Mouse (Mus musculus) layer of hippocampus, adult 9-10 months (tissue): ENCODE measurements at regions not wholly inside any gene's neighbourhood (a gene's known extent, or its start where the extent isn't known, plus 50 kb on each side); places are given as distances from the start of the nearest gene placed in this dataset.

Experiments used
- DNase-seq: peaks from one replicate; pipeline ENCODE4 v3.0.0; 2022; ENCODE audit warnings: low spot score

DNA sequence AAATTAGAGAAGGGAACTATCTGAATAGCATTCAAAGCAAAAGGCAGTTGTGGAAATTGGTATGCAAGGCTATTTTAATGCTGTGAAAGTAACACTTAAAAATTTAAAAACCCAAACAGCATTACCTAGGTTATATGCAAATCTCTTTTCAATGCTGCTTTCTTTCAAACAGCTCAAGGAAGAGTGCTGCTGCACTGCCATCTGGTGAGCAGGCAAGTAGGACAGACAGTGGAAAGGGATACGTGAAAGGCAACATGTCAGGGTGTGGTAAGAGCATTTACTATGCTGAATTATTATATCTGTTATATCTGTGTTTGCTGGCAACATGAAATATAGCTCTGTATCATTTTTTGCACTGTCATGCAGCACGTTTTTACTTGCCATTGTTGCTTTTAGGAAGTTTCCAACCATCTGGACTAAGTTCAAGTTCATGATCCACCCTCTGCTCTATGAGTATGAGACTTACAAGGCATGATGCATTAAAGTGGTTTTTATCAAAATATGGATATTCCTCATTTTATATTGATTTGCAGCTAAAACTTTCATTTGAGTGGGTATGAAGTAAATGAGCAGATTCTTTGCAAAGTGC is 1223.0 kb downstream of the Dnajb9 start:
- peak; percentile 16 for DNase-seq

DNA sequence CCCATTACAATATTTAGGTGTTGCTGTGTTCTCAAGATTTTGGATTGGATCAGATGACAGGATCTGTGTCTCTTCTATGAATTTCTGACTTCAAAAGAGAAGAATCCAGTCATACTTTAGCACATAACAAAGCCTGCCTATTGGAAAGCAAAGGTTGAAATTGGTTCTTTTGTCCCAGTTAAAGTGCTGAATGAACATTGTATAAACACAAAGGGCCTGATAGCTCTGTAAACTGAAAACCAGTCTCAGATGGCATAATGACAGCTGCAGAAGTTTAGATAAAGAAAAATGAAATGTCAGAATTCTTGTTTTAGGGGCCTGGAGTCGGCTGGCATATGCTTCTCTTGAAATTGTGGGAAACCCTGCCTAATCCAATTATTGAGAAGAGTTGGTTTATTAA is 1223.6 kb downstream of the Dnajb9 start:
- DNase-seq: no peak

DNA sequence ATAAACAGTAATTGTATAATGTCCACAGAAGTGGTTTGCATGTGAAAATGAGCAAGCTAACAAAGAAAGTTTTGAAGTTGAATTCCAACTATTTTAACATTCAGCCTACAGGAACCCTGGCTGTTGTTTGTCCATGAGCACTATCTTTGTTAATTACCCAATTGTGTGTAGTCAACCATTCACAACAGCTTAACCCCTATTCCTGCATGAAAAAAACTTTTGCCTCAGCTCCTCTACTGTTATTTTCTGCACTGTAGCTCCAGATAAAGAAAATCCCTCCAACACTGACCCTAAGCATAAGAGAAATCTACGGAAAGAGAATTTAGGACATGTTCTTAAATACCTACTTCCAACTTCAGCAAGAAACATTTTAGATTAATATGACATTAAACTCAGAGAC is 1224.0 kb downstream of the Dnajb9 start:
- DNase-seq: no peak

DNA sequence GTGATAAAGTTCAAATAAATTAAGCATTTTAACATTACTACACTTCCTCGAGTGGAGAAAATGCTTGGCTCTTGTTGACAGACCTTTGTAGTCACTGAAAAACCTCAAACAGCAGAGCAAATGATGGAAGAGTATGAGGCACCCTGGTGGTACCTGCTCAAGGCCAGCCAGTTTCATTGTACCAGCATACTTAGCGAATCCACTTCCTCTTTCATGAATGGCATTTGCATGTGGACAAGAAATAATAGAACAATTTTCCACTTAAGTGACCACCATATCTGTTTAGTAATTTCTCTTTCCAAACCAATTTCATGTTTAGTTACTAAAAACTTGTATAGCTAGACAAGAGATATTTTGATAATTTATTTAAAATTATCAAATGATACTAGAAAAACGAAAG is 1231.3 kb downstream of the Dnajb9 start:
- DNase-seq: no peak

DNA sequence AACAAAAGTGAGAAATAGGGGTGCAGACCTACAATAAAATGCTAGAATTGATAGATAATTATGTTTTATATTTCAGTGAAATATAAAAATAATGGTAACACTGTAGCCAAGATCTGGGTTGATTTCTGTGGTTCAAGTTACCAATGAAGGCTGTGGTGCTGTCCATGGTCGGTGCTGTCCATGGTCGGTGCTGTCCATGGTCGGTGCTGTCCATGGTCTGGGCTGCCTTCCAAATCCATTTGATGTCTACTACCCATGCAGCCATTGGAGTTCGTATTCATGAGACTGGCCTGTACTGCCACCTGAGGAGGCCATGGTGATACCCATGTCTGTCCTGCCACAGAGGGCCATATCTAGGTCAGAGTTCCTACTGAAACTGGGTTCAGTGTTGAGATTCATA is 1237.4 kb downstream of the Dnajb9 start:
- DNase-seq: no peak

DNA sequence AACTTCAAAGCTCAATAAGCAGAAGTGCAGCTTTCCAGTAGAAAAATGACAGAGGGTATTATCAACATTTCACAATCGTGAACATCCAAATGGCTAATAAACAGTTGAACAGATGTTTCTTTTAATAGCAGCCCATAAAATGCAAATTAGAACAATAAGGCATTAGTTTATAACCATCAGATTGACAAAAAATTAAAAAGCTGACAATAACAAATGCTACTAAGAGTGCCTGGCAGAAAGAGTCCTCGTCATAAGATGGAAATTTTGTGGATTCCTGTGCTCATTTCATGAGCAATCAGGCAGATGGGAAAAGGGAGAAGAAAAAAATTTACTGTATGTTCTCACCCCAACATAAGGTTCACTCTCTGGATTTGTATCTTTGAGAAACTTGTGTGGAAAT is 1248.6 kb downstream of the Dnajb9 start:
- DNase-seq: peak; percentile 27

DNA sequence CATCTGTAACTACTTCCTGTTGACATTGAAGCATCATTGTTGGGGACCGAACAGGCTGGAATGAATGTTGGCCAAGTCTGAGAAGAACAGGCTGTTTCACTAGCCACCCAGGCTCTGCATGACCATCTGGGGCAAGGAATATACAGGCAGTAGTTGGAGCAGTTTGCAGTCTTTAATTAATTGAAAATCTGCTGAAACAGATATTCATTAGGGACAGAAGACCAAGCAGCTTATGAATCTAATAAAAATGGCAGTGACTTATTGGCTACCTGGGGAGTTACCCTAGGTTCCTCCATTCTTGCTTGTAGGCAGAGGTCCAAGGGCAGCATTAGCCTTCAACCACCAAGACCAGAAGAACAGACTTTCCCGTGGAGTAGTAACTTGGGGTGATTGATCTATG is 1262.2 kb downstream of the Dnajb9 start:
- no peak for DNase-seq

DNA sequence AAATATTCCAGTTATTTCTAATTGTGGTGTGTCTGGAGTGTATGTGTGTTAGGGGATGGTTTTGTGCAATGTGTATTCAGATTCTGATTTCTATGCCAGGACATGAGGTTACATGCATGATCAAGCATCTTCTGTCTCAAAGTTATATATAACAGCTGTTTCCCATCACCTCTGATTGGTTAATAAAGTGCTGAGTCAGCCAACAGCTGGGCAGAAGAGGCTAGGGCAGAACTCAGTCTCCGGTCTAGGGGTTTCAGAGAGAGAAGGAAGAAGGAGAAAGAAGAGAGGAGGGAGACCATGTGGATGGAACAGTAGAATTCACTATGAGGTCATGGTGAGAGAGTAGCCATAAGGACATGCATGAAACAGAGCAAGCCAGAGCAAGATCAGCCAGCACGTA is 1295.8 kb downstream of the Dnajb9 start:
- no peak for DNase-seq
